Mouse (Mus musculus): Measurements from ENCODE around the gene Nek7. TPM values are rescaled to one million over a fixed set of nuclear protein-coding genes. Genes with fewer than 3 reads are reported as not detected.
A peak's percentile ranks its signal among the peaks of the same experiment; 100 is the strongest.

Nek7 gene
- total and polyA plus RNA-seq, 3 experiments = 29.1 to 75.1 (median 63.7) TPM

GRCm38 (mm10) chr1:138606771-138607170 is 13.2 kb downstream of the Nek7 start:
- Histone ChIP-seq H3K9ac (ENCODE audit: insufficient read depth, low read depth) (peak overlapping the region; percentile 84), H3K79me2 (replicated peaks; ENCODE audit: control insufficient read depth, extremely low read depth, insufficient read depth, poor library complexity, severe bottlenecking) (peaks cover 61% of the 10 kb centered on the region), H3K9me3 (replicated peaks; ENCODE audit: low read length) (peaks cover 4% of the 10 kb centered on the region), H3K27me3 (replicated peaks) (no peaks in the 10 kb centered on the region), H3K4me1 (ENCODE audit: control insufficient read depth in 1 of 2, insufficient read depth in 2 of 2) (peaks cover 11 to 45% of the 10 kb centered on the region in 2 experiments), H3K4me2 (ENCODE audit: insufficient read depth, low read depth, poor library complexity, severe bottlenecking) (peak overlapping the region; percentile 85), H3K4me3 (replicated peaks in 1 of 3; ENCODE audit: low read depth in 2 of 3, low read length in 2 of 3, poor library complexity in 1 of 3) (peak overlapping the region; percentile 54 to 72 (median 61)), H3K36me3 (replicated peaks in 1 of 2; ENCODE audit: control insufficient read depth in 1 of 2, insufficient read depth in 1 of 2, low read length in 1 of 2) (peaks cover 2 to 20% of the 10 kb centered on the region in 2 experiments), H3K27ac (ENCODE audit: insufficient read depth, low read depth) (peak overlapping the region; percentile 53)
- DNase-seq (ENCODE audit: extremely low read depth) = no peak
- TF ChIP-seq IRF4 (IDR thresholded peaks at IDR 0.05; ENCODE audit: low read depth, low read length) (no peak), CHD2 (IDR thresholded peaks at IDR 0.05; ENCODE audit: low read length) (peak; percentile 32; the same call in 1 of the 2 replicates)
- dilution Hi-C loops (cut with MboI; ENCODE audit: extremely low pct_ligation_motif_present, extremely low pct_unique_long_range_greater_than_20kb, low sequenced_read_pairs) = no loop called here
- in situ Hi-C loops (cut with MboI; ENCODE audit: low pct_ligation_motif_present, low pct_unique_long_range_greater_than_20kb, low sequenced_read_pairs) = no loop called here

GRCm38 (mm10) chr1:138604736-138605135 is 15.2 kb downstream of the Nek7 start:
- H3K79me2 ChIP-seq (replicated peaks; ENCODE audit: control insufficient read depth, extremely low read depth, insufficient read depth, poor library complexity, severe bottlenecking) = peaks cover 69% of the 10 kb centered on the region
- H3K4me1 ChIP-seq (ENCODE audit: control insufficient read depth in 1 of 2, insufficient read depth in 2 of 2) = peaks cover 13 to 62% of the 10 kb centered on the region in 2 experiments
- no peak overlapping the region for H3K4me3 ChIP-seq (replicated peaks in 1 of 3; ENCODE audit: low read depth in 2 of 3, low read length in 2 of 3, poor library complexity in 1 of 3)
- H3K9me3 ChIP-seq (replicated peaks; ENCODE audit: low read length) = peaks cover 4% of the 10 kb centered on the region
- in situ Hi-C loops (cut with MboI; ENCODE audit: low pct_ligation_motif_present, low pct_unique_long_range_greater_than_20kb, low sequenced_read_pairs) = no loop called here
- H3K9ac ChIP-seq (ENCODE audit: insufficient read depth, low read depth) = no peak overlapping the region
- H3K27ac ChIP-seq (ENCODE audit: insufficient read depth, low read depth) = no peak overlapping the region
- H3K27me3 ChIP-seq (replicated peaks) = no peaks in the 10 kb centered on the region
- TF ChIP-seq CTCF (conservative IDR thresholded peaks at IDR 0.05 in 1 of 2, IDR thresholded peaks at IDR 0.05 in 1 of 2; ENCODE audit: low read depth in 2 of 2, low read length in 2 of 2) = no peak
- TF ChIP-seq NRF1 (IDR thresholded peaks at IDR 0.05; ENCODE audit: low read depth, low read length) = no peak
- TF ChIP-seq JUN (IDR thresholded peaks at IDR 0.05; ENCODE audit: insufficient read depth, low read depth, low read length) = no peak
- no peak for TF ChIP-seq MAZ (IDR thresholded peaks at IDR 0.05; ENCODE audit: low read depth, low read length)
- TF ChIP-seq BHLHE40 (IDR thresholded peaks at IDR 0.05; ENCODE audit: low read depth, low read length) = no peak
- TF ChIP-seq MEF2A (IDR thresholded peaks at IDR 0.05; ENCODE audit: borderline replicate concordance, low read depth, low read length) = no peak
- TF ChIP-seq TCF12 (IDR thresholded peaks at IDR 0.05; ENCODE audit: low read depth, low read length) = no peak
- peak overlapping the region; percentile 13; the same call in 1 of the 2 replicates for H3K4me2 ChIP-seq (ENCODE audit: insufficient read depth, low read depth, poor library complexity, severe bottlenecking)
- no peak for DNase-seq (ENCODE audit: extremely low read depth)
- peaks cover 2 to 20% of the 10 kb centered on the region in 2 experiments for H3K36me3 ChIP-seq (replicated peaks in 1 of 2; ENCODE audit: control insufficient read depth in 1 of 2, insufficient read depth in 1 of 2, low read length in 1 of 2)
- dilution Hi-C loops (cut with MboI; ENCODE audit: extremely low pct_ligation_motif_present, extremely low pct_unique_long_range_greater_than_20kb, low sequenced_read_pairs) = no loop called here

GRCm38 (mm10) chr1:138603974-138604373 is 16.0 kb downstream of the Nek7 start:
- dilution Hi-C loops (cut with MboI; ENCODE audit: extremely low pct_ligation_motif_present, extremely low pct_unique_long_range_greater_than_20kb, low sequenced_read_pairs) (no loop called here), in situ Hi-C loops (cut with MboI; ENCODE audit: low pct_ligation_motif_present, low pct_unique_long_range_greater_than_20kb, low sequenced_read_pairs) (no loop called here)
- H3K9me3 ChIP-seq (replicated peaks; ENCODE audit: low read length) = peaks cover 4% of the 10 kb centered on the region
- peaks cover 2 to 20% of the 10 kb centered on the region in 2 experiments for H3K36me3 ChIP-seq (replicated peaks in 1 of 2; ENCODE audit: control insufficient read depth in 1 of 2, insufficient read depth in 1 of 2, low read length in 1 of 2)
- H3K27me3 ChIP-seq (replicated peaks) = no peaks in the 10 kb centered on the region
- H3K4me3 ChIP-seq (replicated peaks in 1 of 3; ENCODE audit: low read depth in 2 of 3, low read length in 2 of 3, poor library complexity in 1 of 3) = no peak overlapping the region
- no peak overlapping the region for H3K9ac ChIP-seq (ENCODE audit: insufficient read depth, low read depth)
- DNase-seq (ENCODE audit: extremely low read depth) = no peak
- H3K79me2 ChIP-seq (replicated peaks; ENCODE audit: control insufficient read depth, extremely low read depth, insufficient read depth, poor library complexity, severe bottlenecking) = peaks cover 66% of the 10 kb centered on the region
- peaks cover 13 to 70% of the 10 kb centered on the region in 2 experiments for H3K4me1 ChIP-seq (ENCODE audit: control insufficient read depth in 1 of 2, insufficient read depth in 2 of 2)
- TF ChIP-seq IRF4 (IDR thresholded peaks at IDR 0.05; ENCODE audit: low read depth, low read length) = peak; percentile 71
- TF ChIP-seq USF1 (IDR thresholded peaks at IDR 0.05; ENCODE audit: low read depth, low read length) = no peak
- peak; percentile 47; the same call in 1 of the 2 replicates for TF ChIP-seq BHLHE40 (IDR thresholded peaks at IDR 0.05; ENCODE audit: low read depth, low read length)
- no peak for TF ChIP-seq MXI1 (IDR thresholded peaks at IDR 0.05; ENCODE audit: low read depth, low read length)
- peak; percentile 34; the same call in 1 of the 2 replicates for TF ChIP-seq MAX (IDR thresholded peaks at IDR 0.05; ENCODE audit: low read length)
- peak; percentile 7; the same call in 1 of the 2 replicates for TF ChIP-seq EP300 (IDR thresholded peaks at IDR 0.05; ENCODE audit: low read length)
- no peak for TF ChIP-seq SMC3 (IDR thresholded peaks at IDR 0.05; ENCODE audit: low read depth, low read length)
- TF ChIP-seq POLR2AphosphoS2 (IDR thresholded peaks at IDR 0.05; ENCODE audit: low read depth, low read length) = no peak
- TF ChIP-seq MAFK (IDR thresholded peaks at IDR 0.05; ENCODE audit: insufficient replicate concordance, low read length) = peak; percentile 10; the same call in 1 of the 2 replicates
- no peak for TF ChIP-seq TCF12 (IDR thresholded peaks at IDR 0.05; ENCODE audit: low read depth, low read length)
- TF ChIP-seq MYC (IDR thresholded peaks at IDR 0.05; ENCODE audit: low read depth, low read length) = 0 out of 2 replicates have a peak, but pooled peaks have one; percentile 14
- peak overlapping the region; percentile 27; the same call in 1 of the 2 replicates for H3K4me2 ChIP-seq (ENCODE audit: insufficient read depth, low read depth, poor library complexity, severe bottlenecking)
- H3K27ac ChIP-seq (ENCODE audit: insufficient read depth, low read depth) = peak overlapping the region; percentile 82

Measured in CH12.LX (cell line).